ENCODE assay signal across 8 mouse cellular contexts in genomic region chr10:4971586-4971985, GRCm38 (mm10).
"Had no signal": no experiment of that assay in that cellular context is flagged by ENCODE, and none has a peak within 500 bp of the region (broad histone marks: within the 10 kb centered on the region; RNA-seq: fewer than 3 reads in every experiment).

No protein-coding gene starts in this region.

- DNase-seq: liver, postnatal 0 days; lung, adult 2 months; lung, postnatal 14 days; lung, postnatal 36 days; right cerebral cortex, postnatal 14 days; thymus, adult 2 months; thymus, postnatal 25 days; thymus, postnatal 4 days had no signal
